Mouse (Mus musculus) midbrain, embryonic 12.5 days (tissue): ENCODE results near the gene Cdca8. TPM values are rescaled to one million over a fixed set of nuclear protein-coding genes. Genes with fewer than 3 reads are reported as not detected.
"Not testable (repeated sequence)": the region's sequence is repeated elsewhere in the genome, so short reads cannot be mapped to it uniquely, and the experiment has no call there.

Experiments
- ATAC-seq: fragments of 200-750 bp; cut with Nextera tagmentation; 2 replicates; pipeline ENCODE4 v1.8.0; 2017; ENCODE audit warnings: low read depth, moderate TSS enrichment, moderate library complexity; ENCODE audit not compliant: low FRiP score
- H3K27ac ChIP-seq: fragments of 300-500 bp; sonication (generic); replicated peaks from 2 replicates; pipeline ENCODE4 v1.5.1; 2016; ENCODE audit warnings: mild to moderate bottlenecking
- H3K27me3 ChIP-seq: fragments of 300-500 bp; sonication (generic); 2 replicates; pipeline ENCODE4 v1.6.1; 2016; ENCODE audit warnings: mild to moderate bottlenecking
- H3K36me3 ChIP-seq: fragments of 300-500 bp; sonication (generic); 2 replicates; pipeline ENCODE4 v1.6.1; 2016
- H3K4me1 ChIP-seq: fragments of 300-500 bp; sonication (generic); 2 replicates; pipeline ENCODE4 v1.6.1; 2016
- H3K4me2 ChIP-seq: fragments of 300-500 bp; sonication (generic); replicated peaks from 2 replicates; pipeline ENCODE4 v1.6.1; 2016; ENCODE audit warnings: mild to moderate bottlenecking, moderate library complexity
- H3K4me3 ChIP-seq: fragments of 300-500 bp; sonication (generic); 2 replicates; pipeline ENCODE4 v1.5.1; 2016; ENCODE audit warnings: mild to moderate bottlenecking
- H3K9ac ChIP-seq: fragments of 300-500 bp; sonication (generic); replicated peaks from 2 replicates; pipeline ENCODE4 v1.6.1; 2016; ENCODE audit warnings: mild to moderate bottlenecking, moderate library complexity
- H3K9me3 ChIP-seq: fragments of 300-500 bp; sonication (generic); 2 replicates; pipeline ENCODE4 v1.6.1; 2016; ENCODE audit warnings: mild to moderate bottlenecking
- WGBS: fragments of 180-500 bp; shearing (Covaris S2); methylation state at CpG from one replicate; pipeline ENCODE4 v1.1.7; 2016; 5-methylcytosine and 5-hydroxymethylcytosine counted together
- polyA plus RNA-seq: library from polyadenylated mRNA; unstranded; fragments of >200 nt; fragmentation: Nextera tagmentation; extraction: Ambion mirVana; gene quantifications from 2 replicates; pipeline ENCODE4 v1.2.1, GENCODE M21; 2016

The Cdca8 gene
- 190 and 207 TPM in 2 replicates for polyA plus RNA-seq

- H3K27ac ChIP-seq, H3K4me2 ChIP-seq, ATAC-seq, H3K27me3 ChIP-seq, H3K4me3 ChIP-seq, H3K9ac ChIP-seq, H3K9me3 ChIP-seq: not testable (repeated sequence)
- Histone ChIP-seq H3K4me1 (peaks cover 23% of the 10 kb centered on the region), H3K36me3 (peaks cover 38% of the 10 kb centered on the region)
- WGBS, result 97% methylated on average over 4 of the region's 4 CpGs
Measured at GRCm38 (mm10) chr4:124939211-124939610, at the start of gene Cdca8. Gene Cdca8 (minus strand): TSS chr4:124939311.

- WGBS, result 25% methylated on average over 9 of the region's 9 CpGs
- peak overlapping the region; percentile 21 for H3K4me2 ChIP-seq
- no peak overlapping the region for H3K4me3 ChIP-seq
- no peaks in the 10 kb centered on the region for H3K9me3 ChIP-seq
- peaks cover 90% of the 10 kb centered on the region for H3K27me3 ChIP-seq
- no peak overlapping the region for H3K9ac ChIP-seq
- peaks cover 53% of the 10 kb centered on the region for H3K4me1 ChIP-seq
- no peak overlapping the region for H3K27ac ChIP-seq
- no peak for ATAC-seq
- no peaks in the 10 kb centered on the region for H3K36me3 ChIP-seq
Measured at GRCm38 (mm10) chr4:124988382-124988781, 49.3 kb upstream of the Cdca8 start.

- Histone ChIP-seq H3K4me2 (peak overlapping the region; percentile 21; the same call in 1 of the 2 replicates), H3K9ac (no peak overlapping the region), H3K36me3 (no peaks in the 10 kb centered on the region), H3K4me3 (peak overlapping the region; percentile 46), H3K4me1 (peaks cover 53% of the 10 kb centered on the region), H3K27me3 (peaks cover 93% of the 10 kb centered on the region), H3K27ac (no peak overlapping the region), H3K9me3 (no peaks in the 10 kb centered on the region)
- ATAC-seq, result no peak
- WGBS, result 8% methylated on average over 10 of the region's 10 CpGs
Measured at GRCm38 (mm10) chr4:124987711-124988097, 48.6 kb upstream of the Cdca8 start.

- Histone ChIP-seq H3K36me3 (no peaks in the 10 kb centered on the region), H3K4me1 (peaks cover 53% of the 10 kb centered on the region), H3K27ac (0 out of 2 replicates have a peak overlapping the region, but pooled peaks have one; percentile 25), H3K9ac (peak overlapping the region; percentile 44), H3K9me3 (no peaks in the 10 kb centered on the region), H3K4me3 (peak overlapping the region; percentile 46), H3K27me3 (peaks cover 99% of the 10 kb centered on the region), H3K4me2 (peak overlapping the region; percentile 60)
- 0 out of 2 replicates have a peak, but pooled peaks have one; percentile 17 for ATAC-seq
- 3% methylated on average over 50 of the region's 51 CpGs for WGBS
Measured at GRCm38 (mm10) chr4:124986739-124987710, 47.9 kb upstream of the Cdca8 start.

GRCm38 (mm10) chr4:124985671-124986602, 46.8 kb upstream of the Cdca8 start, which contains the start of gene Rspo1:
Gene Rspo1 (plus strand): TSS chr4:124986430.
- ATAC-seq, result no peak
- H3K36me3 ChIP-seq, result no peaks in the 10 kb centered on the region
- no peaks in the 10 kb centered on the region for H3K9me3 ChIP-seq
- peak within 1 kb of the TSS; percentile 46 for H3K4me3 ChIP-seq
- peak within 1 kb of the TSS; percentile 60 for H3K4me2 ChIP-seq
- WGBS, result 1% methylated on average over 62 of the region's 62 CpGs
- H3K27me3 ChIP-seq, result peaks cover 98% of the 10 kb centered on the region
- H3K27ac ChIP-seq, result 0 out of 2 replicates have a peak within 1 kb of the TSS, but pooled peaks have one; percentile 25
- H3K9ac ChIP-seq, result peak within 1 kb of the TSS; percentile 44
- peaks cover 47% of the 10 kb centered on the region for H3K4me1 ChIP-seq

- Histone ChIP-seq H3K9me3 (no peaks in the 10 kb centered on the region), H3K27ac (no peak overlapping the region), H3K4me3 (0 out of 2 replicates have a peak overlapping the region, but pooled peaks have one; percentile 46), H3K27me3 (peaks cover 91% of the 10 kb centered on the region), H3K36me3 (no peaks in the 10 kb centered on the region), H3K4me2 (peak overlapping the region; percentile 16; the same call in 1 of the 2 replicates), H3K9ac (no peak overlapping the region), H3K4me1 (peaks cover 40% of the 10 kb centered on the region)
- 8% methylated on average over 18 of the region's 18 CpGs for WGBS
- ATAC-seq, result no peak
Measured at GRCm38 (mm10) chr4:124984871-124985670, 46.0 kb upstream of the Cdca8 start.

GRCm38 (mm10) chr4:124983893-124984526, 44.9 kb upstream of the Cdca8 start:
- no peak for ATAC-seq
- no peaks in the 10 kb centered on the region for H3K9me3 ChIP-seq
- H3K4me1 ChIP-seq, result peaks cover 37% of the 10 kb centered on the region
- no peak overlapping the region for H3K9ac ChIP-seq
- H3K4me3 ChIP-seq, result no peak overlapping the region
- no peaks in the 10 kb centered on the region for H3K36me3 ChIP-seq
- WGBS, result 18% methylated on average over 9 of the region's 9 CpGs
- no peak overlapping the region for H3K4me2 ChIP-seq
- H3K27ac ChIP-seq, result no peak overlapping the region
- peaks cover 81% of the 10 kb centered on the region for H3K27me3 ChIP-seq

- no peak for ATAC-seq
- Histone ChIP-seq H3K27me3 (peaks cover 26% of the 10 kb centered on the region), H3K4me3 (no peak overlapping the region), H3K36me3 (no peaks in the 10 kb centered on the region), H3K9ac (no peak overlapping the region), H3K4me2 (no peak overlapping the region), H3K9me3 (no peaks in the 10 kb centered on the region), H3K27ac (no peak overlapping the region), H3K4me1 (peaks cover 8% of the 10 kb centered on the region)
- 48% methylated on average over 5 of the region's 5 CpGs for WGBS
Measured at GRCm38 (mm10) chr4:124978201-124978600, 39.1 kb upstream of the Cdca8 start.

GRCm38 (mm10) chr4:124973296-124973695, 34.2 kb upstream of the Cdca8 start:
- no peak overlapping the region for H3K4me3 ChIP-seq
- H3K4me1 ChIP-seq, result peaks cover 16% of the 10 kb centered on the region
- peaks cover 12% of the 10 kb centered on the region; the same call in 1 of the 2 replicates for H3K27me3 ChIP-seq
- H3K9ac ChIP-seq, result no peak overlapping the region
- no peaks in the 10 kb centered on the region for H3K9me3 ChIP-seq
- no peak for ATAC-seq
- no peak overlapping the region for H3K27ac ChIP-seq
- H3K36me3 ChIP-seq, result no peaks in the 10 kb centered on the region
- WGBS, result 80% methylated on average over 2 of the region's 2 CpGs
- no peak overlapping the region for H3K4me2 ChIP-seq

- 69% methylated on average over 9 of the region's 9 CpGs for WGBS
Measured at GRCm38 (mm10) chr4:124972316-124972715, 33.2 kb upstream of the Cdca8 start.

More at GRCm38 (mm10) chr4:124972316-124972715, 33.2 kb upstream of the Cdca8 start:
- Histone ChIP-seq H3K9me3 (no peaks in the 10 kb centered on the region), H3K27ac (no peak overlapping the region), H3K4me2 (no peak overlapping the region), H3K9ac (no peak overlapping the region), H3K4me1 (peaks cover 19% of the 10 kb centered on the region), H3K27me3 (peaks cover 8% of the 10 kb centered on the region; the same call in 1 of the 2 replicates), H3K4me3 (no peak overlapping the region), H3K36me3 (no peaks in the 10 kb centered on the region)
- ATAC-seq, result no peak
